Mouse (Mus musculus) heart, embryonic 16.5 days (tissue): ENCODE results near the gene Gm42420. TPM values are rescaled to one million over a fixed set of nuclear protein-coding genes. Genes with fewer than 3 reads are reported as not detected.
A peak's percentile ranks its signal among the peaks of the same experiment; 100 is the strongest.

Experiments used
- ATAC-seq: fragments of 200-750 bp; cut with Nextera tagmentation; replicated peaks from 2 replicates; pipeline ENCODE4 v1.8.0; 2017; ENCODE audit warnings: moderate number of reproducible peaks; ENCODE audit not compliant: insufficient read depth, low FRiP score; ENCODE audit errors: extremely low read depth
- H3K27ac ChIP-seq: fragments of 300-500 bp; sonication (generic); 2 replicates; pipeline ENCODE4 v1.5.1; 2014; ENCODE audit warnings: mild to moderate bottlenecking, low read length, control low read depth, moderate library complexity
- H3K27me3 ChIP-seq: fragments of 300-500 bp; sonication (generic); 2 replicates; pipeline ENCODE4 v1.6.1; 2014; ENCODE audit warnings: low read length, mixed read lengths; ENCODE audit not compliant: control insufficient read depth, insufficient read depth
- H3K36me3 ChIP-seq: fragments of 300-500 bp; sonication (generic); 2 replicates; pipeline ENCODE4 v1.6.1; 2014; ENCODE audit not compliant: control insufficient read depth, insufficient read depth
- H3K4me1 ChIP-seq: fragments of 300-500 bp; sonication (generic); 2 replicates; pipeline ENCODE4 v1.6.1; 2014; ENCODE audit warnings: low read length, mixed read lengths; ENCODE audit not compliant: control insufficient read depth, insufficient read depth
- H3K4me2 ChIP-seq: fragments of 300-500 bp; sonication (generic); 2 replicates; pipeline ENCODE4 v1.6.1; 2014; ENCODE audit warnings: low read depth, mild to moderate bottlenecking, control low read depth, low read length
- H3K4me3 ChIP-seq: fragments of 300-500 bp; sonication (generic); 2 replicates; pipeline ENCODE4 v1.5.1; 2014; ENCODE audit warnings: mild to moderate bottlenecking, control low read depth, low read length
- H3K9ac ChIP-seq: fragments of 300-500 bp; sonication (generic); 2 replicates; pipeline ENCODE4 v1.6.1; 2014; ENCODE audit warnings: low read length, control low read depth
- H3K9me3 ChIP-seq: fragments of 300-500 bp; sonication (generic); replicated peaks from 2 replicates; pipeline ENCODE4 v1.6.1; 2016; ENCODE audit warnings: low read length; ENCODE audit not compliant: control insufficient read depth
- WGBS: fragments of 180-500 bp; shearing (Covaris S2); extraction: QIAGEN DNeasy Blood & Tissue Kit; methylation state at CpG from one replicate; pipeline ENCODE4 v1.1.7; 2014; 5-methylcytosine and 5-hydroxymethylcytosine counted together
- polyA plus RNA-seq: library from polyadenylated mRNA; unstranded; fragments of >200 nt; fragmentation: Nextera tagmentation; extraction: Ambion mirVana; gene quantifications from 2 replicates; pipeline ENCODE4 v1.2.1, GENCODE M21; 2015

The Gm42420 gene
- polyA plus RNA-seq, 1 experiment from 2014 or later: not detected

GRCm38 (mm10) chr6:39545474-39545873 is 40.1 kb upstream of the Gm42420 start:
- 83% methylated on average over 7 of the region's 7 CpGs for WGBS
- Histone ChIP-seq H3K9me3 (no peaks in the 10 kb centered on the region), H3K4me1 (peaks cover 26% of the 10 kb centered on the region), H3K9ac (no peak overlapping the region), H3K27me3 (no peaks in the 10 kb centered on the region), H3K27ac (no peak overlapping the region), H3K36me3 (no peaks in the 10 kb centered on the region), H3K4me2 (no peak overlapping the region), H3K4me3 (no peak overlapping the region)
- no peak for ATAC-seq

DNA sequence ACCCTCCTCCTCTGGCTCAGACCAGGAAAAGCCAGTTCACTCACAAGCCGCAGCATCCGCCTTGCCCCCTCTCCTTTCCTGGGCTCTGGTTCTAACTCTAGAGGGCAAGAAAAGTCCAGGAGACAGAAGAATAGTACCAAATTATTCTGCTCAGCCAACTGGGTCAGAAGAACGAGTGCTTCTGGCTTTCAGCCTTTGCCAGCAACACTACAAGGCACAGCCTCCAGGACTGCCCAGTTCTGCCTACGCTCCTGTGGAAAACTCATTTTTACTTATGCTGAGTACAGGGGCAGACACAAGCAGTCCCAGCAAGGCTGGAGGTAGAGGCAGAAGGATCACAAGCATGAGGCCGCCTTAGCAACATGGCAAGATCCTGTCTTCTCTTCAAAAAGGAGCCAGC is 37.5 kb upstream of the Gm42420 start:
- H3K27ac ChIP-seq: no peak overlapping the region; the same call in 1 of the 2 replicates
- H3K27me3 ChIP-seq: no peaks in the 10 kb centered on the region
- H3K4me3 ChIP-seq: no peak overlapping the region
- H3K9me3 ChIP-seq: no peaks in the 10 kb centered on the region
- 82% methylated on average over 5 of the region's 5 CpGs for WGBS
- H3K4me1 ChIP-seq: peaks cover 18% of the 10 kb centered on the region
- H3K9ac ChIP-seq: no peak overlapping the region
- no peaks in the 10 kb centered on the region for H3K36me3 ChIP-seq
- no peak overlapping the region for H3K4me2 ChIP-seq
- ATAC-seq: no peak

DNA sequence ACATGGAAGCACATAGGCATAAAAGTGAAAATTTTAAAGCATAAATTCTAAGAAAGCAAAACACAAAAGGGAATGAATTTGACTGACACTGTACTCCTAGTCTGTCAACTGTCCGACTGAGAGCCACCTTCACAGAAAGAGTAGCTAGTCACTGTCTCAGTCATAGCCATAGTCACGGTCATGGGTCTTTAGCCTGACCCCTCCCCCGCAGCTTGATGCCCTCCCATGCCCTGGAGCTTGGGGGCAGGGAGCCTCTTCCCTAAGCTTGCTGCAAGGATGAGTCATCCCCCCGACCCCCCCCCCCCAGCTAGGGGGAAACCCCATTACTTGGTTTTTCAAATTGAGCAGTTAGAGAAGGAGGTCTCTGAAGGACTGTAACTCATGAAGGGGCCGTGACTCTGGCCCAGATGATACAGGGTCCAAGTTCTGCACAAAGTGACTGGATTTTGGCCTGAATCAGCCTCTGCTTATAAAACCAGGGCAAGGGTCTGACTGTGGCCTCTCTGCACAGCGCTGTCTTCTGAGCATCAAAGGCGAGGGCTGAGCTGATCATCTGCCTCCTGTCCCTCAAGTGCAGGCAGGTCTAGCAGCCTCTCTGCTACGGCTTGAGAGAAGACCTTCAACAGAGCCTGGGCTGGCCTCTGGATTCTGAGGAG is 33.4 kb upstream of the Gm42420 start:
- H3K9ac ChIP-seq: no peak overlapping the region
- H3K4me3 ChIP-seq: no peak overlapping the region
- 56% methylated on average over 8 of the region's 8 CpGs for WGBS
- no peaks in the 10 kb centered on the region for H3K36me3 ChIP-seq
- no peaks in the 10 kb centered on the region; the same call in 1 of the 2 replicates for H3K27me3 ChIP-seq
- H3K4me2 ChIP-seq: no peak overlapping the region
- ATAC-seq: no peak
- H3K27ac ChIP-seq: no peak overlapping the region; the same call in 1 of the 2 replicates
- peaks cover 15% of the 10 kb centered on the region for H3K4me1 ChIP-seq
- no peaks in the 10 kb centered on the region for H3K9me3 ChIP-seq

DNA sequence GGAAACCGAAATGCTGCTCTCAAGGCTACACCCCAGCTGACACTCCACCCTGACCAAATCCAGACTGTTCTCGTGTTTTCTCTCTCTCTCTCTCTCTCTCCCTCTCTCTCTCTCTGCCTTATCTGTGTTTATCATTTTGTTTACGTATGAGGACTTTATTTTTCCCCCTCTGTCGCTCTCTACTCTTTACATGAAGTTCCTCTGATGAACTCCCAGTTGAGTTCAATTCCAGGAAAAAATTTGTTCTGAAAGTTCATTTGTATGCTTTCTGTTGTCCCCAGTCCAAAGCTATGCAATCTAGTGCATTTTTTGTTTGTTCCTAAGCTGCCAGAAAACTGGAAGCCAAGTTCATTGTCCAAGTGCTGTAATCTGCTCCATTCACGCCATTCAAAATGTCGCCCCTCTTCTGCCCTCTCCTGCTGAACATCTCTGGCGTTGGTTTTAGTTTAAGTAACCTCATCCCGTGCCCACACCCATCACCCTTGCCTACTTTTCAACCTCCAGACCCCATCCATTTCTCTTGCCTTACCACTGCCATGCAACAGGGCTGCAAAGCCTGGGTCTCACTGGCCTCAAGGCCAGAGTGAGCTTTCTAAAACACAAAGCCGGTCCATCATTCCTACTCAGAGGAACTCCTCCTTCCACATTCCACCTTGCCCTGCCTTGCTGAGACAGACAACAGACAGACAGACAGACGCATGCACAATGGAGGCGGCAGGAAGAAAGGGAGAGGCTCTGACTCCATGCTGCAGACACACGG is 30.5 kb upstream of the Gm42420 start:
- 54% methylated on average over 12 of the region's 12 CpGs for WGBS
- peak overlapping the region; percentile 38; the same call in 1 of the 2 replicates for H3K9ac ChIP-seq
- H3K4me1 ChIP-seq: peaks cover 18% of the 10 kb centered on the region
- no peaks in the 10 kb centered on the region for H3K36me3 ChIP-seq
- peak overlapping the region; percentile 60; the same call in 1 of the 2 replicates for H3K27ac ChIP-seq
- no peaks in the 10 kb centered on the region; the same call in 1 of the 2 replicates for H3K27me3 ChIP-seq
- ATAC-seq: no peak
- H3K9me3 ChIP-seq: no peaks in the 10 kb centered on the region
- peak overlapping the region; percentile 6 for H3K4me3 ChIP-seq
- H3K4me2 ChIP-seq: peak overlapping the region; percentile 69

- Histone ChIP-seq H3K27me3 (no peaks in the 10 kb centered on the region; the same call in 1 of the 2 replicates), H3K4me2 (peak overlapping the region; percentile 69), H3K9ac (peak overlapping the region; percentile 38; the same call in 1 of the 2 replicates), H3K4me1 (peaks cover 18% of the 10 kb centered on the region), H3K36me3 (no peaks in the 10 kb centered on the region), H3K4me3 (peak overlapping the region; percentile 8), H3K9me3 (no peaks in the 10 kb centered on the region), H3K27ac (peak overlapping the region; percentile 60; the same call in 1 of the 2 replicates)
- no peak for ATAC-seq
- 80% methylated on average over 2 of the region's 2 CpGs for WGBS
These were observed 30.0 kb upstream of the Gm42420 start for GRCm38 (mm10) chr6:39555648-39555945.

GRCm38 (mm10) chr6:39556900-39557659 is 28.5 kb upstream of the Gm42420 start:
- H3K36me3 ChIP-seq: no peaks in the 10 kb centered on the region
- no peaks in the 10 kb centered on the region; the same call in 1 of the 2 replicates for H3K27me3 ChIP-seq
- peak overlapping the region; percentile 94 for H3K9ac ChIP-seq
- under 1% methylated on average over 46 of the region's 54 CpGs for WGBS
- no peaks in the 10 kb centered on the region for H3K9me3 ChIP-seq
- peak overlapping the region; percentile 69 for H3K4me2 ChIP-seq
- peak overlapping the region; percentile 84 for H3K27ac ChIP-seq
- H3K4me1 ChIP-seq: peaks cover 17% of the 10 kb centered on the region
- H3K4me3 ChIP-seq: peak overlapping the region; percentile 85
- peak; percentile 62 for ATAC-seq

DNA sequence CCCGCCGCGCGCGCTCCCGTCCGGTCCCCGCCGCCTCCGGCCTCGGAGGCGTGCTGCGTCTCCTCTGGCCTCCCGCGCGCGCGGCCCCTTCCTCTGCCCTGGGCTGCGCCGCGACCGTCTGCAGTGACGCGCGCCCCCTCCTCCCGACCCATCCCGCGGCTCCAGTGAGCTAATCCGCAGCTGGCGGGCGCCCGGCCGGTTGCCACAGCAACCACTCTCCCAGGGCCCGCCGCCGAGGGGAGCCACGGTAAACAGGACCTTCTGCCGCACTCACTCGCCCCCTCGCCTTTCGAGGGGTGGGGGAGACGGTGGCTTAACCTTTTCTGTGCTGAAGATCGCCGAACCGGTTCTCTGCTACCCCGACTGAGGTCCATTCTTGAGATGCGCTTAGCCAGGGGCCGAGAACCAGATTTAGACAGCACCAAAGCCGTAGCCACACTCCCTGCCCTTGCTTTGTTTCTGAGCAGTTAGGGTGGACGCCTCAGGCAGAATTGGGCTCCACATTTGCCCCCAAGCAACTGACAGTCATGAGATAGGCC is 27.8 kb upstream of the Gm42420 start, which contains the start of gene Dennd2a:
Gene Dennd2a, minus strand, starts transcription at position 145 of the 539 bp plus-strand sequence.
- peak within 1 kb of the TSS; percentile 94 for H3K9ac ChIP-seq
- H3K9me3 ChIP-seq: no peaks in the 10 kb centered on the region
- peak; percentile 91 for ATAC-seq
- WGBS: 1% methylated on average over 49 of the region's 50 CpGs
- no peaks in the 10 kb centered on the region; the same call in 1 of the 2 replicates for H3K27me3 ChIP-seq
- H3K4me1 ChIP-seq: peaks cover 16% of the 10 kb centered on the region
- H3K4me3 ChIP-seq: peak within 1 kb of the TSS; percentile 85
- H3K4me2 ChIP-seq: peak within 1 kb of the TSS; percentile 69
- peak within 1 kb of the TSS; percentile 84 for H3K27ac ChIP-seq
- H3K36me3 ChIP-seq: no peaks in the 10 kb centered on the region

GRCm38 (mm10) chr6:39559276-39559939 is 26.1 kb upstream of the Gm42420 start:
- peaks cover 16% of the 10 kb centered on the region for H3K4me1 ChIP-seq
- H3K9ac ChIP-seq: no peak overlapping the region
- WGBS: 53% methylated on average over 6 of the region's 6 CpGs
- no peaks in the 10 kb centered on the region; the same call in 1 of the 2 replicates for H3K27me3 ChIP-seq
- H3K27ac ChIP-seq: no peak overlapping the region
- H3K4me3 ChIP-seq: no peak overlapping the region
- H3K36me3 ChIP-seq: no peaks in the 10 kb centered on the region
- H3K4me2 ChIP-seq: no peak overlapping the region
- no peaks in the 10 kb centered on the region for H3K9me3 ChIP-seq
- no peak for ATAC-seq
